Mouse (Mus musculus) kidney, embryonic 15.5 days (tissue): Measurements from ENCODE around the gene Tmem164. TPM values are rescaled to one million over a fixed set of nuclear protein-coding genes. Genes with fewer than 3 reads are reported as not detected.

Experiments
- ATAC-seq: fragments of 200-750 bp; cut with Nextera tagmentation; replicated peaks from 2 replicates; pipeline ENCODE4 v1.8.0; 2017; ENCODE audit warnings: moderate TSS enrichment; ENCODE audit not compliant: low FRiP score
- H3K27ac ChIP-seq: fragments of 300-500 bp; sonication (generic); 2 replicates; pipeline ENCODE4 v1.5.1; 2015; ENCODE audit warnings: mild to moderate bottlenecking, inconsistent platforms
- H3K27me3 ChIP-seq: fragments of 300-500 bp; sonication (generic); 2 replicates; pipeline ENCODE4 v1.6.1; 2015; ENCODE audit warnings: inconsistent platforms
- H3K36me3 ChIP-seq: fragments of 300-500 bp; sonication (generic); 2 replicates; pipeline ENCODE4 v1.6.1; 2015; ENCODE audit warnings: inconsistent platforms
- H3K4me1 ChIP-seq: fragments of 300-500 bp; sonication (generic); 2 replicates; pipeline ENCODE4 v1.6.1; 2015; ENCODE audit warnings: inconsistent platforms
- H3K4me2 ChIP-seq: fragments of 300-500 bp; sonication (generic); 2 replicates; pipeline ENCODE4 v1.6.1; 2015; ENCODE audit warnings: moderate library complexity, mild to moderate bottlenecking, inconsistent platforms
- H3K4me3 ChIP-seq: fragments of 300-500 bp; sonication (generic); replicated peaks from 2 replicates; pipeline ENCODE4 v1.5.1; 2015; ENCODE audit warnings: mild to moderate bottlenecking, inconsistent platforms
- H3K9ac ChIP-seq: fragments of 300-500 bp; sonication (generic); 2 replicates; pipeline ENCODE4 v1.6.1; 2015; ENCODE audit warnings: mild to moderate bottlenecking, inconsistent platforms
- H3K9me3 ChIP-seq: fragments of 300-500 bp; sonication (generic); replicated peaks from 2 replicates; pipeline ENCODE4 v1.6.1; 2016; ENCODE audit warnings: inconsistent platforms
- WGBS: fragments of 180-500 bp; shearing (Covaris S2); methylation state at CpG from one replicate; pipeline ENCODE4 v1.1.7; 2015; ENCODE audit warnings: mixed read lengths; 5-methylcytosine and 5-hydroxymethylcytosine counted together
- polyA plus RNA-seq: library from polyadenylated mRNA; unstranded; fragments of >200 nt; fragmentation: Nextera tagmentation; extraction: Ambion mirVana; gene quantifications from 2 replicates; pipeline ENCODE4 v1.2.1, GENCODE M21; 2015

Gene Tmem164
- polyA plus RNA-seq, 1 experiment from 2014 or later, result 55.7 TPM

- no peak overlapping the region for H3K27ac ChIP-seq
- H3K4me1 ChIP-seq, result no peaks in the 10 kb centered on the region
- H3K9me3 ChIP-seq, result no peaks in the 10 kb centered on the region
- WGBS, result 69% methylated on average over 7 of the region's 7 CpGs
- H3K36me3 ChIP-seq, result no peaks in the 10 kb centered on the region
- no peak overlapping the region for H3K4me2 ChIP-seq
- no peak overlapping the region for H3K9ac ChIP-seq
- H3K27me3 ChIP-seq, result peaks cover 21% of the 10 kb centered on the region
- H3K4me3 ChIP-seq, result no peak overlapping the region
- no peak for ATAC-seq
Measured at GRCm38 (mm10) chrX:142763337-142763736, 82.1 kb downstream of the Tmem164 start.

- 88% methylated on average over 6 of the region's 6 CpGs for WGBS
Measured at GRCm38 (mm10) chrX:142769698-142770097, 88.5 kb downstream of the Tmem164 start.

GRCm38 (mm10) chrX:142773658-142774057, 92.5 kb downstream of the Tmem164 start:
- Histone ChIP-seq H3K9ac (no peak overlapping the region), H3K4me3 (no peak overlapping the region), H3K4me1 (no peaks in the 10 kb centered on the region), H3K9me3 (no peaks in the 10 kb centered on the region), H3K4me2 (no peak overlapping the region), H3K36me3 (peaks cover 41% of the 10 kb centered on the region), H3K27ac (no peak overlapping the region), H3K27me3 (peaks cover 43% of the 10 kb centered on the region)
- no peak for ATAC-seq
- WGBS, result 90% methylated on average over 4 of the region's 4 CpGs

More at GRCm38 (mm10) chrX:142769698-142770097, 88.5 kb downstream of the Tmem164 start:
- H3K9me3 ChIP-seq, result no peaks in the 10 kb centered on the region
- peaks cover 22% of the 10 kb centered on the region for H3K27me3 ChIP-seq
- H3K4me3 ChIP-seq, result no peak overlapping the region
- peaks cover 25% of the 10 kb centered on the region for H3K36me3 ChIP-seq
- no peaks in the 10 kb centered on the region for H3K4me1 ChIP-seq
- no peak overlapping the region for H3K9ac ChIP-seq
- no peak overlapping the region for H3K4me2 ChIP-seq
- H3K27ac ChIP-seq, result no peak overlapping the region
- ATAC-seq, result no peak

GRCm38 (mm10) chrX:142776131-142776530, 94.9 kb downstream of the Tmem164 start:
- no peaks in the 10 kb centered on the region for H3K4me1 ChIP-seq
- no peaks in the 10 kb centered on the region for H3K9me3 ChIP-seq
- 77% methylated on average over 4 of the region's 4 CpGs for WGBS
- H3K4me2 ChIP-seq, result no peak overlapping the region
- no peak overlapping the region for H3K9ac ChIP-seq
- ATAC-seq, result no peak
- H3K27ac ChIP-seq, result no peak overlapping the region
- no peak overlapping the region for H3K4me3 ChIP-seq
- peaks cover 38% of the 10 kb centered on the region for H3K27me3 ChIP-seq
- peaks cover 28% of the 10 kb centered on the region for H3K36me3 ChIP-seq

- H3K27ac ChIP-seq, result no peak overlapping the region
- H3K4me1 ChIP-seq, result no peaks in the 10 kb centered on the region
- H3K36me3 ChIP-seq, result peaks cover 19% of the 10 kb centered on the region
- H3K27me3 ChIP-seq, result peaks cover 26% of the 10 kb centered on the region
- no peak overlapping the region for H3K4me3 ChIP-seq
- no peak overlapping the region for H3K9ac ChIP-seq
- no peak for ATAC-seq
- WGBS, result 71% methylated on average over 6 of the region's 6 CpGs
- H3K4me2 ChIP-seq, result no peak overlapping the region
- H3K9me3 ChIP-seq, result no peaks in the 10 kb centered on the region
Measured at GRCm38 (mm10) chrX:142778638-142779037, 97.4 kb downstream of the Tmem164 start.

- H3K4me1 ChIP-seq, result no peaks in the 10 kb centered on the region
- no peak overlapping the region for H3K27ac ChIP-seq
- no peak overlapping the region for H3K9ac ChIP-seq
- H3K27me3 ChIP-seq, result peaks cover 19% of the 10 kb centered on the region
- H3K4me3 ChIP-seq, result no peak overlapping the region
- WGBS, result 88% methylated on average over 10 of the region's 10 CpGs
- no peak overlapping the region for H3K4me2 ChIP-seq
- no peak for ATAC-seq
- H3K9me3 ChIP-seq, result no peaks in the 10 kb centered on the region
- peaks cover 5% of the 10 kb centered on the region for H3K36me3 ChIP-seq
Measured at GRCm38 (mm10) chrX:142786160-142787052, 105.2 kb downstream of the Tmem164 start.

GRCm38 (mm10) chrX:142792185-142792584, 111.0 kb downstream of the Tmem164 start:
- Histone ChIP-seq H3K27me3 (peaks cover 27% of the 10 kb centered on the region; the same call in 1 of the 2 replicates), H3K36me3 (0 out of 2 replicates have a peak, but pooled peaks cover 4% of the 10 kb centered on the region), H3K4me1 (no peaks in the 10 kb centered on the region), H3K4me3 (no peak overlapping the region), H3K9ac (no peak overlapping the region), H3K4me2 (no peak overlapping the region), H3K9me3 (no peaks in the 10 kb centered on the region), H3K27ac (no peak overlapping the region)
- no peak for ATAC-seq
- 85% methylated on average over 2 of the region's 2 CpGs for WGBS

- Histone ChIP-seq H3K4me1 (no peaks in the 10 kb centered on the region), H3K9ac (no peak overlapping the region), H3K27ac (0 out of 2 replicates have a peak overlapping the region, but pooled peaks have one; percentile 13), H3K4me2 (no peak overlapping the region), H3K4me3 (no peak overlapping the region), H3K36me3 (0 out of 2 replicates have a peak, but pooled peaks cover 4% of the 10 kb centered on the region), H3K27me3 (peaks cover 24% of the 10 kb centered on the region), H3K9me3 (no peaks in the 10 kb centered on the region)
- peak; percentile 81 for ATAC-seq
- 40% methylated on average over 4 of the region's 4 CpGs for WGBS
Measured at GRCm38 (mm10) chrX:142794069-142794610, 112.9 kb downstream of the Tmem164 start.

- no peak for ATAC-seq
- H3K9ac ChIP-seq, result no peak overlapping the region
- H3K9me3 ChIP-seq, result no peaks in the 10 kb centered on the region
- H3K36me3 ChIP-seq, result 0 out of 2 replicates have a peak, but pooled peaks cover 2% of the 10 kb centered on the region
- 86% methylated on average over 3 of the region's 3 CpGs for WGBS
- peaks cover 7% of the 10 kb centered on the region; the same call in 1 of the 2 replicates for H3K27me3 ChIP-seq
- H3K4me3 ChIP-seq, result no peak overlapping the region
- peaks cover 10% of the 10 kb centered on the region for H3K4me1 ChIP-seq
- no peak overlapping the region for H3K27ac ChIP-seq
- H3K4me2 ChIP-seq, result no peak overlapping the region
Measured at GRCm38 (mm10) chrX:142804596-142804995, 123.4 kb downstream of the Tmem164 start.

GRCm38 (mm10) chrX:142806126-142806525, 124.9 kb downstream of the Tmem164 start:
- 69% methylated on average over 6 of the region's 6 CpGs for WGBS
- H3K36me3 ChIP-seq, result 0 out of 2 replicates have a peak, but pooled peaks cover 2% of the 10 kb centered on the region
- H3K27ac ChIP-seq, result peak overlapping the region; percentile 45; the same call in 1 of the 2 replicates
- no peaks in the 10 kb centered on the region for H3K9me3 ChIP-seq
- H3K4me3 ChIP-seq, result no peak overlapping the region
- peaks cover 10% of the 10 kb centered on the region for H3K4me1 ChIP-seq
- 0 out of 2 replicates have a peak, but pooled peaks have one; percentile 11 for ATAC-seq
- H3K27me3 ChIP-seq, result peaks cover 7% of the 10 kb centered on the region; the same call in 1 of the 2 replicates
- no peak overlapping the region for H3K9ac ChIP-seq
- no peak overlapping the region for H3K4me2 ChIP-seq

GRCm38 (mm10) chrX:142806620-142807061, 125.4 kb downstream of the Tmem164 start:
- peaks cover 10% of the 10 kb centered on the region for H3K4me1 ChIP-seq
- H3K36me3 ChIP-seq, result 0 out of 2 replicates have a peak, but pooled peaks cover 2% of the 10 kb centered on the region
- H3K9me3 ChIP-seq, result no peaks in the 10 kb centered on the region
- 42% methylated on average over 10 of the region's 10 CpGs for WGBS
- H3K4me3 ChIP-seq, result no peak overlapping the region
- H3K27me3 ChIP-seq, result peaks cover 7% of the 10 kb centered on the region; the same call in 1 of the 2 replicates
- peak; percentile 55 for ATAC-seq
- H3K4me2 ChIP-seq, result no peak overlapping the region
- peak overlapping the region; percentile 45; the same call in 1 of the 2 replicates for H3K27ac ChIP-seq
- H3K9ac ChIP-seq, result no peak overlapping the region

- no peak for ATAC-seq
- no peak overlapping the region for H3K27ac ChIP-seq
- 43% methylated on average over 9 of the region's 9 CpGs for WGBS
Measured at GRCm38 (mm10) chrX:142808411-142808810, 127.2 kb downstream of the Tmem164 start.

More at GRCm38 (mm10) chrX:142808411-142808810, 127.2 kb downstream of the Tmem164 start:
- no peak overlapping the region for H3K4me2 ChIP-seq
- no peaks in the 10 kb centered on the region for H3K9me3 ChIP-seq
- H3K9ac ChIP-seq, result no peak overlapping the region
- peaks cover 7% of the 10 kb centered on the region; the same call in 1 of the 2 replicates for H3K27me3 ChIP-seq
- H3K36me3 ChIP-seq, result 0 out of 2 replicates have a peak, but pooled peaks cover 2% of the 10 kb centered on the region
- no peak overlapping the region for H3K4me3 ChIP-seq
- H3K4me1 ChIP-seq, result peaks cover 10% of the 10 kb centered on the region
